Mouse (Mus musculus): Measurements from ENCODE around the gene Ugt1a6b.

Gene Ugt1a6b

GRCm38 (mm10) chr1:88260604-88261377, 157.7 kb downstream of the Ugt1a6b start:
- in situ Hi-C loops (cut with MboI, MseI) = no loop called here

GRCm38 (mm10) chr1:88261706-88262105, 158.7 kb downstream of the Ugt1a6b start:
- in situ Hi-C loops (cut with MboI, MseI) = no loop called here

- in situ Hi-C loops (cut with MboI, MseI) = no loop called here
Observed at GRCm38 (mm10) chr1:88262255-88262654, 159.2 kb downstream of the Ugt1a6b start.

- in situ Hi-C loops (cut with MboI, MseI) = no loop called here
Observed at GRCm38 (mm10) chr1:88262961-88263360, 159.9 kb downstream of the Ugt1a6b start.

GRCm38 (mm10) chr1:88263778-88264177, 160.7 kb downstream of the Ugt1a6b start:
- in situ Hi-C loops (cut with MboI, MseI) = no loop called here

GRCm38 (mm10) chr1:88264237-88264868, 161.3 kb downstream of the Ugt1a6b start:
- in situ Hi-C loops (cut with MboI, MseI) = no loop called here

GRCm38 (mm10) chr1:88264869-88265240, 161.8 kb downstream of the Ugt1a6b start:
- in situ Hi-C loops (cut with MboI, MseI) = no loop called here

- in situ Hi-C loops (cut with MboI, MseI) = no loop called here
Observed at GRCm38 (mm10) chr1:88266123-88266522, 163.1 kb downstream of the Ugt1a6b start.

GRCm38 (mm10) chr1:88267489-88267888, 164.4 kb downstream of the Ugt1a6b start:
- in situ Hi-C loops (cut with MboI, MseI) = no loop called here

- in situ Hi-C loops (cut with MboI, MseI) = no loop called here
Observed at GRCm38 (mm10) chr1:88268070-88268469, 165.0 kb downstream of the Ugt1a6b start.
